Mouse (Mus musculus): ENCODE data around the gene Fut8.

Fut8 gene

GRCm38 (mm10) chr12:77237950-77238530, at the start of gene Fut8:
TSS of gene Fut8 (plus strand) at chr12:77238125.
- DNase-seq (ENCODE audit: low read depth, low spot score): peak; percentile 91

DNA sequence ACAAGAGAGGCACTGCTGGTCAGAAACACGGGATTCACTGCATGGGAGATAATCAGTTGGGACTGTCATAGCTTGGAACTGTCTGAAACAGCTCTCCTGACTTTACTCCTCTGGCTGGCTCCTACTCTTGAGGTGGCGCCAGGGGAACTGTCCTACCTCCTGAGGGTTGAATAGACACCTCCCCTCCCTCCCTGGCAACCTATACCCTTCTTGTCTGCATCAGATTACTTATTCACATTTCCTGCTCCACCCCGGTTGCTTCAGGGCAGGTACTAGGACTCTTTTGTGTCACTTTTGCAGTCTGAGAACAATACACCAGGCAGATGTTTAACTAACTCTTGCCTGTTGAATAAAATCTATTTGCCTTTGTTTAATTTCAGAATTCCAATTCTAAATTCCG, 48.8 kb upstream of the Fut8 start:
- no peak for DNase-seq (ENCODE audit: low read depth, low spot score)

DNA sequence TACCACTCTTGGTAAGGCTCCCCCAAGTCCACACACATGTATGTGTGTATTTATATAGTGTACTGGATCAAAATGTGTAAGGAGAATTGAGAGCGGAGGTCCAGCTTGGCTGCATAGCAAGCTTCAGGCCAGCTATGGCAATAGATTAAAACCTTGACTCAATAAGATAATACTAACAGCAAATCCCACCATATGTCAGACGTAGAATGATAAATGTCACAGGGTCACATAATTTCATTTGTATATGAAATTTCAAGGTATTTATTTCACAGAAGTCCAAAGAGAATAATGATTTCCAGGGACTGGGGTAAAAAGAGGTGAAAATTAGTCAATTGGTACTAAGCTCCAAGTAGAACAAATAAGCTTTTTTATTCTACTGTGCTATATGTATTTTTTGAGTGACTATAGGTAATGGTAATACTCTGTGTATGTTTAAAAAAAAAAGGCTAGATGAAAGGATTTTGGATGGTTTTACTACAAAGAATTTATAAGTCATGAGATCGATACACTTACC, 47.9 kb upstream of the Fut8 start:
- DNase-seq (ENCODE audit: low read depth, low spot score): no peak

DNA sequence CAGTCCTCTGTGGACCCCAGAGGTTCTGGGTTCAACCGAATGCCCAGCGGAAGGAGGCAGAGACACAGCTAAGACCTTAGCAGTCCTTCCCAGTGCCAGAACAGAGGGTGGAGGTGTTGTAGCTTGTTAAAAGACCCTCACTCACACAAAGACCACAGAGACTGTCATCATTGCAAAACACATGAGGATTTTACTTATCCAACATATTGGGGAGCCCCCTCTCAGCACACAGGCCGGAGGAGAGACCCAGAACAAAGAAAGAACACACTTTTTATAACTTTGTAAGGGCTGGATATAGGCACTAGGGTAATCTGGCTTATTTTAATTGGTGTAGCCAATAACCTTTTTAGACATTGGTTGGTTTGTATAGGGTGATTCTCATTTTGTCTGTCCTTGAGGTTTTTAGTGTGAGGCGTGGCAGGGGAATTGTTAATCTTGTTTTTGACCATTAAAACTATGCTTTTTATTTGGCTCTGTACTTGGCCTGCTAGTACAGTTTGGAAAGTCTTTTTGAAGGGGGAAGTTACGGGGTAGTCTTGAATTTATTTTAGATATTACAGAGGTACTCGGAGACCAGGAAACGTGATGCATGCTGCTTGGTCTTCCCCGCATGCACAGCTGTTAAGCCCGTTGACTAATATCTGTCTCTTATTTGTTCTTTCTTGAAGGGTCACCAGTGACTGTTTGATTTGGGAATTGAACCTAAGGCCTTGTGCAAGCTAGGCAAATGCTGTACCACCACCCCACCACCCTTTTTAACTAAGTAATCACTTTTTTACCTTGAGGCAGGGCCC, 46.2 kb upstream of the Fut8 start:
- DNase-seq (ENCODE audit: low read depth, low spot score): no peak

- no peak for DNase-seq (ENCODE audit: low read depth, low spot score)
These were observed 45.2 kb upstream of the Fut8 start for GRCm38 (mm10) chr12:77192714-77193113.

DNA sequence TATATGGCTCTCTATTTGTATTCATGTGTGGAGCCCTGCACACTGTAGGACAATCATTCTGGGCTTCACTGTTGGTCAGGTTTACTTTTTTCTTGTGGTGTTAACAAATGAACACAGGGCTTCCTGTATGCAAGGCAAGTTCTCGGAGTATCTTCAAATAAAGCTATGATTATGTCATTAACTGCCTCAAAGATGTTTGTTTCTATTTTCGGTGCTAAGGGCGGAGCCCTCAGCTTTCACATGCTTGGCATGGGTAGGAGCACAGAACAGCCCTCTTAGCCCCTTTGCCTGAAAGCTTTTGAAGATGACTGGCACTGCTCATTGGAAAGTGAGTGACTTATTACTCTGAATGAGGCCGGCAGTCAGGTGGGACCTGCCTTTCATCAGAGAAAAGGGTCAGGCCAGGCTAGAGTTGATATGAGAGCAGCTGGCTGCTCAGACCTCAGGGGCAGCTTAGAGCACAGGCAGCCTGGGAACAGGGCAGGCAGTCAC, 44.7 kb upstream of the Fut8 start:
- DNase-seq (ENCODE audit: low read depth, low spot score): no peak

- DNase-seq (ENCODE audit: low read depth, low spot score): no peak
These were observed 42.9 kb upstream of the Fut8 start for GRCm38 (mm10) chr12:77195044-77195443.

GRCm38 (mm10) chr12:77196529-77197095, 41.3 kb upstream of the Fut8 start:
- DNase-seq (ENCODE audit: low read depth, low spot score): no peak

- no peak for DNase-seq (ENCODE audit: low read depth, low spot score)
These were observed 40.8 kb upstream of the Fut8 start for GRCm38 (mm10) chr12:77197121-77197599.

- DNase-seq (ENCODE audit: low read depth, low spot score): no peak
These were observed 39.7 kb upstream of the Fut8 start for GRCm38 (mm10) chr12:77198253-77198652.

DNA sequence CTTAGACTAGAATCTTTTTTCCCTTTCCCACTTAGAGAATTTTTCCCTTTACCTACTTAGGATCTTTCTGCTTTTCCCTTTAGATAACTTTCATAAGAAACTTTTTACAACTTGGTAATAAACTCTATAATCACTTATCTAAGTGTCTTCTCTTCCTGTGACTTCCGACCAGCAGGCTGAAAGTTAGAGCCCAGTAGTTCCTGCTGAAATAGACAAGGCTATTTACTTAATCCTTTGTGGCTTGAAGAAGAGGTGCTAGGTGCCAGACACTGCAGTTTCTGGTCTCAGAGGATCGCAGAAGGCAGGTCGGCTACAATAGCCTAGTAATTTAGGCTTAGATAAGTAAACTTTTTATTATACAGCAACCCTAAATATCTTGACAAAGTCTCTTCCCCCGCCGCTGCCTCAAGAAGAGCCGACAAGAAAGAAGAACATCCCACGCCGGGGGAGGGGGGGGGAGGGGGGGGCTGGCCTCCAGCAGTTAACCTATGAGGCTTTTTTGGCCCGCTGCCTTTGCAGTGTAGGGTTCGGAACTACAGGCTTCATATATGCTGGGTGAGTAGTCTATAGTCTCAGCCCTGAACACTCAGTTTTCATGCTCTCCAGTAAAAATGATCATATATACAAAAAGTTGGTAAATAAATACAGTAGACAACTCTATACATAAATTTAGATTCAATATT, 36.3 kb upstream of the Fut8 start:
- no peak for DNase-seq (ENCODE audit: low read depth, low spot score)

GRCm38 (mm10) chr12:77203136-77203535, 34.8 kb upstream of the Fut8 start:
- DNase-seq (ENCODE audit: low read depth, low spot score): no peak

- DNase-seq (ENCODE audit: low read depth, low spot score): no peak
These were observed 31.1 kb upstream of the Fut8 start for GRCm38 (mm10) chr12:77206852-77207251.

DNA sequence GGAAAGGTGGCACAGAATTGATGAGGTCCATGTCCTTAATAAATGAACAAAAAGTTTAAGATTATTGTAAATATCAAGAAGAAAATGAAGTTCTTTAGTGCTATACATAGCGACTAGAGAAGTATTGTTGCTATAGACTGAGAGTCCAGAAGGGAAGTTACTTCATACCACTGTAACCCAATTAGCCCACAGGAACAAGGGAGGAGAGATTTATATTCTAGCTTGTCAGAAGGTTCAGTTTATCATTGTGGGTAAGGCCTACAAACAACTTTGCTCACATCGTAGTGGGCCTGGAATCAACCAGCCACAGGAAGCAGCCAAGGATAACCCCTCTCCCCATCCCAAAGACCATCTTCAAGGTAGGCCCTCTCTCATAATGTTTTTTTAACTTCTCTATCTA, 29.9 kb upstream of the Fut8 start:
- DNase-seq (ENCODE audit: low read depth, low spot score): no peak

- no peak for DNase-seq (ENCODE audit: low read depth, low spot score)
These were observed 29.2 kb upstream of the Fut8 start for GRCm38 (mm10) chr12:77208576-77209180.

GRCm38 (mm10) chr12:77211695-77212208, 26.2 kb upstream of the Fut8 start:
- DNase-seq (ENCODE audit: low read depth, low spot score): no peak

GRCm38 (mm10) chr12:77213896-77214564, 23.9 kb upstream of the Fut8 start:
- no peak for DNase-seq (ENCODE audit: low read depth, low spot score)

DNA sequence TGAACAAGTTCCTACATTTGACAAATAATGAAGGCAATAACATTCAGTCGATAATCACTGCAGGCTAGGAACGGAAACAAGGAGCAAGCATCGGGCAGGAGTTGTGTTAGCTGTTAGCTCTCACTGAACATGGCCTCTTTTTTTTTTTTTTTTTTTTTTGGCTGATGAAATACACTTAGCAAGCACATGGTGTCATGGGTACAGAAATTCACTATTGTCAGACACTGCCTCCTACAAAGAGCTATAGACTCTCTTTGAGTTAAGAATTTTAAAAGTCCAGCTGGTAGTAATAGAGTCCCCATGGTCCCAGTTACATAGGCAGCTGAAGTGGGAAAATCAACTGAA, 23.4 kb upstream of the Fut8 start:
- DNase-seq (ENCODE audit: low read depth, low spot score): no peak

DNA sequence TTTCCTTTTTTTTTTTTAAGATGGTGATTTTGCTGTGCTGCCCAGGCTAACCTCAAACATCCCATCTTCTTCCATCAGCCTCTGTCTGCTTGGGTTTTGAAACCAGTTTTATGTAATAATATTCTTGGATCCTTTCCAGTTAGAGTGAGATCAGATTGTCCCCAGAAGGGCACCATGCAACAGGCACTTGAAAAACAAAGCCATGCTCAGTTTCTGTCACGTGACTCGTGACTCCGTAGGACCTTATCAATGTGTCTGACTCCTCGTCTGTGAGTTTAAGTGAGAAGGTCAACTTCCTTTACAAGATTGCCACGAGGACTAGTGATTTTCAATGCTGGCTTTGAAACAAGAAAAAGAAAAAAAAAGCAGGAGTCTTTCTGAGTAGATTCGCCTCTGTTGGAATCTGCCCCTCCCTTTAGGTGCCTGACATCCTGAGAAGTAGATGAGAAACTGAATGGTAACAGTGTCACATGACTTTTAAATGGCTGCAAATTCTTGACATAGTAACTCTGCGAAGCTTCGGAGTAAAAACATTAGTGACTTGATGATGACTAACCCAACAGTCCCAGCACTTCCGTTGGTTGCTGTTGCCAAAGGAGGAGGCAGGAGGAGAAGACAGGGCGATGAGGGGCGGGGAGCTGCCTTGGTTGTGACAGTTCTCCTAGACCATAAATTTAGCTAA, 21.3 kb upstream of the Fut8 start:
- no peak for DNase-seq (ENCODE audit: low read depth, low spot score)

- DNase-seq (ENCODE audit: low read depth, low spot score): no peak
These were observed 17.3 kb upstream of the Fut8 start for GRCm38 (mm10) chr12:77220616-77221015.
